Mouse (Mus musculus) liver, embryonic 14.5 days (tissue): ENCODE results near the gene As3mt. TPM values are rescaled to one million over a fixed set of nuclear protein-coding genes. Genes with fewer than 3 reads are reported as not detected.

Experiments used
- ATAC-seq: fragments of 200-750 bp; cut with Nextera tagmentation; 2 replicates; pipeline ENCODE4 v1.8.0; 2017; ENCODE audit warnings: moderate number of reproducible peaks, mild to moderate bottlenecking, moderate library complexity; ENCODE audit not compliant: insufficient read depth
- DNase-seq, 3 experiments: peaks; one replicate each; pipeline ENCODE4 v3.0.0-alpha.2; 2012 to 2013; ENCODE audit warnings: low read depth in 3 of 3, low spot score in 3 of 3
- H3K27ac ChIP-seq: fragments of 300-500 bp; sonication (generic); 2 replicates; pipeline ENCODE4 v1.5.1; 2014; ENCODE audit warnings: moderate library complexity, mild to moderate bottlenecking, control low read depth, inconsistent platforms
- H3K27me3 ChIP-seq: fragments of 300-500 bp; sonication (generic); 2 replicates; pipeline ENCODE4 v1.6.1; 2014; ENCODE audit warnings: mild to moderate bottlenecking, low read length, moderate library complexity; ENCODE audit not compliant: control insufficient read depth, insufficient read depth
- H3K36me3 ChIP-seq: fragments of 300-500 bp; sonication (generic); replicated peaks from 2 replicates; pipeline ENCODE4 v1.6.1; 2014; ENCODE audit warnings: low read depth; ENCODE audit not compliant: control insufficient read depth, insufficient read depth
- H3K4me1 ChIP-seq, 2 experiments: fragments of 200-500 bp in 1 of 2; fragments of 300-500 bp in 1 of 2; sonication (generic) in 1 of 2; replicated peaks; 2 replicates each; pipeline ENCODE4 v1.6.1; 2012 to 2014; ENCODE audit warnings: antibody characterized with exemption in 1 of 2, inconsistent platforms in 1 of 2, low read length in 1 of 2; ENCODE audit not compliant: control insufficient read depth in 2 of 2, insufficient read depth in 2 of 2
- H3K4me2 ChIP-seq: fragments of 300-500 bp; sonication (generic); 2 replicates; pipeline ENCODE4 v1.6.1; 2014; ENCODE audit warnings: low read depth, mild to moderate bottlenecking, control low read depth, moderate library complexity
- H3K4me3 ChIP-seq, 2 experiments: fragments of 200-500 bp in 1 of 2; fragments of 300-500 bp in 1 of 2; sonication (generic) in 1 of 2; 2 replicates each; pipeline ENCODE4 v1.5.1; 2012 to 2014; ENCODE audit warnings: low read depth in 2 of 2, low read length in 2 of 2, mild to moderate bottlenecking in 2 of 2, control low read depth in 1 of 2, inconsistent platforms in 1 of 2, moderate library complexity in 1 of 2; ENCODE audit not compliant: insufficient read depth in 1 of 2
- H3K9ac ChIP-seq: fragments of 300-500 bp; sonication (generic); replicated peaks from 2 replicates; pipeline ENCODE4 v1.6.1; 2014; ENCODE audit warnings: mild to moderate bottlenecking, control low read depth, moderate library complexity
- H3K9me3 ChIP-seq: fragments of 300-500 bp; sonication (generic); 2 replicates; pipeline ENCODE4 v1.6.1; 2016; ENCODE audit warnings: low read length, mixed read lengths; ENCODE audit not compliant: control insufficient read depth
- CTCF ChIP-seq: IDR thresholded peaks from 2 replicates; pipeline ENCODE4 v1.5.1; 2016; ENCODE audit warnings: antibody characterized with exemption, low read depth, control low read depth
- EP300 ChIP-seq: IDR thresholded peaks from 2 replicates; pipeline ENCODE4 v1.6.1; 2016; ENCODE audit warnings: antibody characterized with exemption, low read depth
- WGBS: fragments of 180-500 bp; shearing (Covaris S2); extraction: QIAGEN DNeasy Blood & Tissue Kit; methylation state at CpG from one replicate; pipeline ENCODE4 v1.1.7; 2014; ENCODE audit not compliant: insufficient replicate concordance; 5-methylcytosine and 5-hydroxymethylcytosine counted together
- polyA plus RNA-seq, 2 experiments: library from polyadenylated mRNA; depleted of rRNA in 1 of 2; stranded (reverse) in 1 of 2; unstranded in 1 of 2; fragments of >200 nt; fragmentation: Nextera tagmentation in 1 of 2; extraction: Ambion mirVana in 1 of 2; gene quantifications; 2 replicates each; pipeline versions ENCODE4 v1.2.1 to v1.2.3; 2012 to 2014

As3mt gene
- polyA plus RNA-seq, 2 experiments: 5.1 to 12.8 TPM

DNA sequence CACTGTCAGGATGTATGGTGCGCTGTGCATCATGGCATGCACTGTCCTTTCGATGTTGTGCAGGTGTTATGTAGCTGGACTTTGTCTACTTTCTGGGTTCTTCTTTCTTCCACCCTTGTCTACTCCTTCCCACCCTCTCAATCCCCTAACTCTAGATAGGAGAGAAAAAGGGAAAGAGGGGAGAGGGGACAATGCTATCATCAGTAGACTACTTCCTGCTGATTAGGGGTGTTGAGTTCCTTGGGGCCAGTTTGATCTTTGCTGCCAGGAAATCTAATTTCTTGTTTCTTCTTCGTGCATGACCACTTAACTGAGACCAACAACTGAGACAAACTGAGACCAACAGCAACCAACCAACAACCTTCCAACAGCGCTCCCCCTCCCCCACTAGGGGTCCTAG lies 3.4 kb downstream of the As3mt start:
- no peak for TF ChIP-seq EP300
- no peak for TF ChIP-seq CTCF
- H3K36me3 ChIP-seq: no peaks in the 10 kb centered on the region
- H3K27ac ChIP-seq: no peak overlapping the region
- peaks cover 0 to 28% of the 10 kb centered on the region in 2 experiments; a peak in 2 of 4 replicates for H3K4me1 ChIP-seq
- no peak overlapping the region for H3K4me3 ChIP-seq
- DNase-seq (no peak), ATAC-seq (no peak)
- H3K27me3 ChIP-seq: no peaks in the 10 kb centered on the region
- no peak overlapping the region for H3K9ac ChIP-seq
- 60% methylated on average over 4 of the region's 4 CpGs for WGBS
- H3K4me2 ChIP-seq: no peak overlapping the region
- H3K9me3 ChIP-seq: no peaks in the 10 kb centered on the region

GRCm38 (mm10) chr19:46714234-46714633 lies 7.0 kb downstream of the As3mt start:
- Histone ChIP-seq H3K4me1 (peaks cover 0 to 7% of the 10 kb centered on the region in 2 experiments; a peak in 1 of 4 replicates), H3K9ac (no peak overlapping the region), H3K27ac (no peak overlapping the region), H3K4me2 (no peak overlapping the region), H3K4me3 (no peak overlapping the region), H3K27me3 (no peaks in the 10 kb centered on the region), H3K9me3 (no peaks in the 10 kb centered on the region), H3K36me3 (no peaks in the 10 kb centered on the region)
- DNase-seq: no peak
- no peak for ATAC-seq
- no peak for TF ChIP-seq CTCF
- no peak for TF ChIP-seq EP300
- 66% methylated on average over 8 of the region's 8 CpGs for WGBS

DNA sequence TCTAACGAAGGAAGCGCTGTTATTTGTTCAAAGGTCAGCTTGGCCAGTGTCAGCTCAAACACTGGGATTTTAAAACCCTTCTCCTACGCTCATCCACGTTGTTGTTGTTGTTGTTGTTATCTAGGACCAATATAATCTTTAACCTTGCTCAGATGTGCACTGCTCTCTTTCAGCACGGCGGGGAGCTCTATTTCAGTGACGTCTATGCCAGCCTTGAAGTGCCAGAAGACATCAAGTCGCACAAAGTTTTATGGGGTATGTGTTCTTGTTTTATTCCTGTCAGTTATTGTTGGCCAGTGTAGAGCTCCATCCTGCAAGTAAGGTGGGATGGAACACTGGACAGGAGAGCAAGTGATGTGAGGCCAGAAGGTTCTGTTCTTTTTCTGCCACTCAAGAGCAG lies 7.8 kb downstream of the As3mt start:
- H3K9me3 ChIP-seq: no peaks in the 10 kb centered on the region
- no peak overlapping the region for H3K4me2 ChIP-seq
- no peak overlapping the region for H3K9ac ChIP-seq
- no peaks in the 10 kb centered on the region for H3K36me3 ChIP-seq
- DNase-seq (no peak), ATAC-seq (no peak)
- WGBS: 75% methylated on average over 8 of the region's 8 CpGs
- no peak overlapping the region for H3K4me3 ChIP-seq
- no peaks in the 10 kb centered on the region for H3K27me3 ChIP-seq
- peaks cover 0 to 7% of the 10 kb centered on the region in 2 experiments; a peak in 1 of 4 replicates for H3K4me1 ChIP-seq
- TF ChIP-seq EP300 (no peak), CTCF (no peak)
- no peak overlapping the region for H3K27ac ChIP-seq

- no peak for TF ChIP-seq EP300
- no peak for TF ChIP-seq CTCF
- ATAC-seq (no peak), DNase-seq (no peak)
- Histone ChIP-seq H3K4me2 (no peak overlapping the region), H3K4me3 (no peak overlapping the region), H3K9ac (no peak overlapping the region), H3K27ac (no peak overlapping the region), H3K36me3 (no peaks in the 10 kb centered on the region; the same call in 1 of the 2 replicates), H3K27me3 (no peaks in the 10 kb centered on the region), H3K4me1 (peaks cover 0 to 7% of the 10 kb centered on the region in 2 experiments; a peak in 1 of 4 replicates), H3K9me3 (no peaks in the 10 kb centered on the region)
- WGBS: 49% methylated on average over 4 of the region's 4 CpGs
Measured at GRCm38 (mm10) chr19:46718150-46718549, 10.9 kb downstream of the As3mt start.

- no peak for DNase-seq
- WGBS: 75% methylated on average over 11 of the region's 11 CpGs
- Histone ChIP-seq H3K36me3 (no peaks in the 10 kb centered on the region; the same call in 1 of the 2 replicates), H3K9ac (no peak overlapping the region), H3K27me3 (no peaks in the 10 kb centered on the region), H3K27ac (no peak overlapping the region), H3K4me3 (no peak overlapping the region), H3K4me1 (peaks cover 12 to 17% of the 10 kb centered on the region in 2 experiments), H3K9me3 (no peaks in the 10 kb centered on the region), H3K4me2 (no peak overlapping the region)
- no peak for TF ChIP-seq EP300
- no peak for TF ChIP-seq CTCF
- ATAC-seq: no peak
Measured at GRCm38 (mm10) chr19:46724411-46724810, 17.2 kb downstream of the As3mt start.
